Mouse (Mus musculus): Measurements from ENCODE around the gene Klf3. TPM values are rescaled to one million over a fixed set of nuclear protein-coding genes. Genes with fewer than 3 reads are reported as not detected.

Gene Klf3
- polyA plus RNA-seq, 1 experiment from 2014 or later, result 78.4 TPM

- H3K4me2 ChIP-seq (replicated peaks; ENCODE audit: low read depth, low read length), result no peak overlapping the region
- H3K27me3 ChIP-seq (ENCODE audit: control insufficient read depth, insufficient read depth, low read length), result no peaks in the 10 kb centered on the region
- no peak overlapping the region for H3K4me3 ChIP-seq (ENCODE audit: low read length)
- peaks cover 10% of the 10 kb centered on the region for H3K9me3 ChIP-seq (ENCODE audit: control insufficient read depth, low read length)
- peaks cover 8% of the 10 kb centered on the region for H3K4me1 ChIP-seq (ENCODE audit: control insufficient read depth, insufficient read depth, low read length)
- H3K27ac ChIP-seq (ENCODE audit: low read depth, low read length), result no peak overlapping the region
- ATAC-seq (ENCODE audit: low FRiP score, low TSS enrichment), result no peak
- H3K9ac ChIP-seq (ENCODE audit: low read depth, low read length), result no peak overlapping the region
- no peaks in the 10 kb centered on the region for H3K36me3 ChIP-seq (ENCODE audit: control insufficient read depth, insufficient read depth, low read length)
Measured at GRCm38 (mm10) chr5:64855199-64855598, 52.0 kb downstream of the Klf3 start.

GRCm38 (mm10) chr5:64860900-64861470 lies 57.8 kb downstream of the Klf3 start:
- ATAC-seq (ENCODE audit: low FRiP score, low TSS enrichment), result no peak; the same call in 1 of the 2 replicates
- H3K9ac ChIP-seq (ENCODE audit: low read depth, low read length), result peak overlapping the region; percentile 45; the same call in 1 of the 2 replicates
- 30% methylated on average over 5 of the region's 5 CpGs for WGBS

GRCm38 (mm10) chr5:64861471-64862199 lies 58.4 kb downstream of the Klf3 start:
- H3K27me3 ChIP-seq (ENCODE audit: control insufficient read depth, insufficient read depth, low read length), result no peaks in the 10 kb centered on the region
- H3K4me2 ChIP-seq (replicated peaks; ENCODE audit: low read depth, low read length), result peak overlapping the region; percentile 25
- ATAC-seq (ENCODE audit: low FRiP score, low TSS enrichment), result peak; percentile 51; the same call in 1 of the 2 replicates
- WGBS, result 49% methylated on average over 17 of the region's 17 CpGs
- peaks cover 26% of the 10 kb centered on the region for H3K4me1 ChIP-seq (ENCODE audit: control insufficient read depth, insufficient read depth, low read length)
- peak overlapping the region; percentile 45; the same call in 1 of the 2 replicates for H3K9ac ChIP-seq (ENCODE audit: low read depth, low read length)
- H3K36me3 ChIP-seq (ENCODE audit: control insufficient read depth, insufficient read depth, low read length), result no peaks in the 10 kb centered on the region
- H3K27ac ChIP-seq (ENCODE audit: low read depth, low read length), result peak overlapping the region; percentile 88
- H3K9me3 ChIP-seq (ENCODE audit: control insufficient read depth, low read length), result no peaks in the 10 kb centered on the region
- no peak overlapping the region for H3K4me3 ChIP-seq (ENCODE audit: low read length)

More at GRCm38 (mm10) chr5:64860900-64861470, 57.8 kb downstream of the Klf3 start:
- peaks cover 26% of the 10 kb centered on the region for H3K4me1 ChIP-seq (ENCODE audit: control insufficient read depth, insufficient read depth, low read length)
- peaks cover 3% of the 10 kb centered on the region; the same call in 1 of the 2 replicates for H3K9me3 ChIP-seq (ENCODE audit: control insufficient read depth, low read length)
- H3K36me3 ChIP-seq (ENCODE audit: control insufficient read depth, insufficient read depth, low read length), result no peaks in the 10 kb centered on the region
- H3K4me3 ChIP-seq (ENCODE audit: low read length), result no peak overlapping the region
- peak overlapping the region; percentile 88 for H3K27ac ChIP-seq (ENCODE audit: low read depth, low read length)
- H3K27me3 ChIP-seq (ENCODE audit: control insufficient read depth, insufficient read depth, low read length), result no peaks in the 10 kb centered on the region
- peak overlapping the region; percentile 25; the same call in 1 of the 2 replicates for H3K4me2 ChIP-seq (replicated peaks; ENCODE audit: low read depth, low read length)

GRCm38 (mm10) chr5:64862269-64862668 lies 59.1 kb downstream of the Klf3 start:
- H3K27ac ChIP-seq (ENCODE audit: low read depth, low read length), result peak overlapping the region; percentile 88; the same call in 1 of the 2 replicates
- H3K4me2 ChIP-seq (replicated peaks; ENCODE audit: low read depth, low read length), result no peak overlapping the region

DNA sequence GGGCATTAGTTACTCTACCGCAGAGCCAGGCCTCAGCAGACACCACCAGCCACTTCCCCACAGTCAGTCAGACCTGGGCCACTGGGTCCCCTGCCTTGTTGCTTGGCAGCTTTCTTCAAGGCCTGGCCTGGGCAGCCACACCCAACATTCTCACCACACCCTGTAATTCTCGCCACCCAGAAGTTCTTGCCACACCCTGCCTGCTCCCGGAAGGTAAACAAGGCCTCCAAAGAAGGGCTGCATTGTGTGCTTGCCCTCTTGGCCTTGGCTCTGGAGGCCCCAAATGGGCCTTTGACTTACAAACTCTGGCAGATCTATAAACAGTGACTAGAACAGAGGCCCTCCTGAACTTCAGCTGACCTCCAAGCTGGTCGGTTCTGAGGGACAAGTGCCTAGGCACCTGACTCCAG lies 61.5 kb downstream of the Klf3 start:
- peak overlapping the region; percentile 62; the same call in 1 of the 2 replicates for H3K27ac ChIP-seq (ENCODE audit: low read depth, low read length)
- H3K36me3 ChIP-seq (ENCODE audit: control insufficient read depth, insufficient read depth, low read length), result no peaks in the 10 kb centered on the region
- H3K9me3 ChIP-seq (ENCODE audit: control insufficient read depth, low read length), result no peaks in the 10 kb centered on the region; the same call in 1 of the 2 replicates
- no peaks in the 10 kb centered on the region for H3K27me3 ChIP-seq (ENCODE audit: control insufficient read depth, insufficient read depth, low read length)
- H3K9ac ChIP-seq (ENCODE audit: low read depth, low read length), result no peak overlapping the region
- H3K4me3 ChIP-seq (ENCODE audit: low read length), result no peak overlapping the region
- H3K4me2 ChIP-seq (replicated peaks; ENCODE audit: low read depth, low read length), result no peak overlapping the region
- ATAC-seq (ENCODE audit: low FRiP score, low TSS enrichment), result peak; percentile 46
- H3K4me1 ChIP-seq (ENCODE audit: control insufficient read depth, insufficient read depth, low read length), result peaks cover 26% of the 10 kb centered on the region
- 37% methylated on average over 4 of the region's 4 CpGs for WGBS

More at GRCm38 (mm10) chr5:64862269-64862668, 59.1 kb downstream of the Klf3 start:
- H3K4me3 ChIP-seq (ENCODE audit: low read length), result no peak overlapping the region
- H3K9me3 ChIP-seq (ENCODE audit: control insufficient read depth, low read length), result no peaks in the 10 kb centered on the region
- no peaks in the 10 kb centered on the region for H3K36me3 ChIP-seq (ENCODE audit: control insufficient read depth, insufficient read depth, low read length)
- ATAC-seq (ENCODE audit: low FRiP score, low TSS enrichment), result no peak
- H3K27me3 ChIP-seq (ENCODE audit: control insufficient read depth, insufficient read depth, low read length), result no peaks in the 10 kb centered on the region
- 61% methylated on average over 9 of the region's 9 CpGs for WGBS
- no peak overlapping the region for H3K9ac ChIP-seq (ENCODE audit: low read depth, low read length)
- H3K4me1 ChIP-seq (ENCODE audit: control insufficient read depth, insufficient read depth, low read length), result peaks cover 26% of the 10 kb centered on the region

DNA sequence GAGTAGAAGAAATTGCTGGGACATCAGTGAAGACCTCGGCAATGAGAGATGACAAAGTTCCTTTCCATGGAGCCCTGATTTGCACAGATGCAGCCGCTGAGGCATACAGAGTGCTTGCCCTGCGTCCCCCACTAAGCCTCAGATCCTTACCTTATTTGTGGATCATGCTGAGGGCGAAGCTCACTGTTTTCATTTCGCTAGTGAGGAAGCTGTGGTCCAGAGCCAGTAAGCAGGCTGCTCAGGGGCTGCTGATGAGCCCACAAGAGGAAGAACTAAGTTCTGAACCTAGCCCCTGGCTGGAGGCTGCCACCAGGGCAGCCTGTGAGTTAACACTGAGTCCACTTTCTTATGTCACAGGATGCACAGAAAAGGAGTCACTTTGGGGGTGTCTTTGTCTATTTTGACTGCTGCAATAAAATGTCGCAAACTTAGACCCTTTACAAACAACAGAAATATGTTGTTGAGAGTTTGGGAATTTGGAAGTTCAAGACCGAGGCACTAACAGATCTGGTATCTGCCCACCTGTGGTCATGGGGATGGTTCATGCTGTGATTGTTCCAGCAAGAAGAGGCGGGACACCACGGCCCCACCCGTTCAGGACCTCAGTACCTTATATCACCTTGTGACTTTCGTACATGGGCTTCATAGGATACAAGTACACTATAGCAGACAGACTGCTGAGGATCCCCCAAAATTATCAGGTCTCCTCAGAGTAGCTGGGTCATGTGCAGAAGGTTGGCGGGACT lies 62.2 kb downstream of the Klf3 start:
- no peaks in the 10 kb centered on the region; the same call in 1 of the 2 replicates for H3K9me3 ChIP-seq (ENCODE audit: control insufficient read depth, low read length)
- no peaks in the 10 kb centered on the region for H3K36me3 ChIP-seq (ENCODE audit: control insufficient read depth, insufficient read depth, low read length)
- 67% methylated on average over 12 of the region's 12 CpGs for WGBS
- H3K4me1 ChIP-seq (ENCODE audit: control insufficient read depth, insufficient read depth, low read length), result peaks cover 26% of the 10 kb centered on the region
- H3K4me2 ChIP-seq (replicated peaks; ENCODE audit: low read depth, low read length), result no peak overlapping the region
- H3K4me3 ChIP-seq (ENCODE audit: low read length), result no peak overlapping the region
- H3K9ac ChIP-seq (ENCODE audit: low read depth, low read length), result no peak overlapping the region
- no peaks in the 10 kb centered on the region for H3K27me3 ChIP-seq (ENCODE audit: control insufficient read depth, insufficient read depth, low read length)
- peak overlapping the region; percentile 62; the same call in 1 of the 2 replicates for H3K27ac ChIP-seq (ENCODE audit: low read depth, low read length)
- peak; percentile 9; the same call in 1 of the 2 replicates for ATAC-seq (ENCODE audit: low FRiP score, low TSS enrichment)

GRCm38 (mm10) chr5:64866331-64867050 lies 63.3 kb downstream of the Klf3 start:
- H3K9ac ChIP-seq (ENCODE audit: low read depth, low read length), result no peak overlapping the region
- no peak overlapping the region for H3K4me2 ChIP-seq (replicated peaks; ENCODE audit: low read depth, low read length)
- H3K4me3 ChIP-seq (ENCODE audit: low read length), result no peak overlapping the region
- ATAC-seq (ENCODE audit: low FRiP score, low TSS enrichment), result no peak
- no peaks in the 10 kb centered on the region; the same call in 1 of the 2 replicates for H3K9me3 ChIP-seq (ENCODE audit: control insufficient read depth, low read length)
- no peaks in the 10 kb centered on the region for H3K36me3 ChIP-seq (ENCODE audit: control insufficient read depth, insufficient read depth, low read length)
- H3K27ac ChIP-seq (ENCODE audit: low read depth, low read length), result no peak overlapping the region
- 48% methylated on average over 5 of the region's 5 CpGs for WGBS
- no peaks in the 10 kb centered on the region for H3K27me3 ChIP-seq (ENCODE audit: control insufficient read depth, insufficient read depth, low read length)
- peaks cover 18% of the 10 kb centered on the region for H3K4me1 ChIP-seq (ENCODE audit: control insufficient read depth, insufficient read depth, low read length)

GRCm38 (mm10) chr5:64867124-64867523 lies 63.9 kb downstream of the Klf3 start:
- Histone ChIP-seq H3K4me2 (replicated peaks; ENCODE audit: low read depth, low read length) (no peak overlapping the region), H3K9ac (ENCODE audit: low read depth, low read length) (no peak overlapping the region), H3K36me3 (ENCODE audit: control insufficient read depth, insufficient read depth, low read length) (no peaks in the 10 kb centered on the region), H3K9me3 (ENCODE audit: control insufficient read depth, low read length) (no peaks in the 10 kb centered on the region; the same call in 1 of the 2 replicates), H3K4me1 (ENCODE audit: control insufficient read depth, insufficient read depth, low read length) (peaks cover 12% of the 10 kb centered on the region), H3K4me3 (ENCODE audit: low read length) (no peak overlapping the region), H3K27me3 (ENCODE audit: control insufficient read depth, insufficient read depth, low read length) (no peaks in the 10 kb centered on the region), H3K27ac (ENCODE audit: low read depth, low read length) (no peak overlapping the region)
- no peak for ATAC-seq (ENCODE audit: low FRiP score, low TSS enrichment)
- WGBS, result 54% methylated on average over 9 of the region's 9 CpGs
